Mouse (Mus musculus) spleen, postnatal 14 days (tissue): ENCODE data around the gene Nectin2.
"Not testable (repeated sequence)": the region's sequence is repeated elsewhere in the genome, so short reads cannot be mapped to it uniquely, and the experiment has no call there.

Experiments
- DNase-seq, 2 experiments: peaks; one replicate each; pipeline ENCODE4 v3.0.0; 2021 to 2022; ENCODE audit warnings: low spot score in 2 of 2

Nectin2 gene

DNA sequence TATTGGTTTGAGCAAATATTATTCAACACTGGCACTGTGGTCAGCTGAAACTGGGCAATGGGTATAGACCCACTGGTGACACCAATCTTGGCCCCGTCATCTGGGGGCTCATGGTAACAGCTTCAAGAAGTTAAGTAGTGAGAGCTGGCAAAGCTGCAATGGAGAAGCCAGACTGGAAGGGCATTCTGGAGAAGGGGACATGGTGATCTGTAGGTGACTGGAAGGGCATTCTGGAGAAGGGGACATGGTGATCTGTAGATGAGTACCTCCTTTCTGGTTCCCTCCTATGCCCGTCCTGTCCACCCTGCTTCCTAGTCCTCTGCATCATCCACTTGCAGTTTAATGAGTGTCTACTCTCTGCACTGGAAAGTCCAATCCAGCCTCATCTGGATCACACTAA is 61.7 kb downstream of the Nectin2 start:
- no peak for DNase-seq

- DNase-seq, result no peak
Measured at GRCm38 (mm10) chr7:19688101-19688500, 62.2 kb downstream of the Nectin2 start.

GRCm38 (mm10) chr7:19686927-19687583 is 63.2 kb downstream of the Nectin2 start:
- DNase-seq, result not testable (repeated sequence)

GRCm38 (mm10) chr7:19686521-19686920 is 63.8 kb downstream of the Nectin2 start:
- DNase-seq, result no peak

GRCm38 (mm10) chr7:19685374-19685773 is 64.9 kb downstream of the Nectin2 start:
- DNase-seq, result no peak

GRCm38 (mm10) chr7:19683771-19684201 is 66.5 kb downstream of the Nectin2 start:
- DNase-seq, result no peak

DNA sequence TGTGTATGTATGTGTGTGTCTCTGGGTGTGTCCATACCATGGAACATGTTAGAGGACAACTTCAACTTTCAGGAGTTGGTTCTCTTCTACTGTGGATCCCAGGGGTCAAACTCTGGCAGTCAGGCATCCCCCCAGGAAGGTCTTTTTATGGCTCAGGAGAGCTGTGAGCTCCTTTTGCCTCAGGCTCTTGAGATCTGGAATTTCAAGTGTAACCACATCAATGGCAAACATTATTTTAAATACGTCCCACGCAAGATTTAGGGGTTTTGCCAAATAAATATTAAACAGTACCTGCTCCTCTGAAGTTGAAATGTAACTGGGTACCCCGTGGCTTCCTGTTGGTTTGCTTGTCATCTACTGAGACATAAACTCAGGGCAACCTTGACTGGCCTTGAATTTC is 67.3 kb downstream of the Nectin2 start:
- DNase-seq, result no peak

DNA sequence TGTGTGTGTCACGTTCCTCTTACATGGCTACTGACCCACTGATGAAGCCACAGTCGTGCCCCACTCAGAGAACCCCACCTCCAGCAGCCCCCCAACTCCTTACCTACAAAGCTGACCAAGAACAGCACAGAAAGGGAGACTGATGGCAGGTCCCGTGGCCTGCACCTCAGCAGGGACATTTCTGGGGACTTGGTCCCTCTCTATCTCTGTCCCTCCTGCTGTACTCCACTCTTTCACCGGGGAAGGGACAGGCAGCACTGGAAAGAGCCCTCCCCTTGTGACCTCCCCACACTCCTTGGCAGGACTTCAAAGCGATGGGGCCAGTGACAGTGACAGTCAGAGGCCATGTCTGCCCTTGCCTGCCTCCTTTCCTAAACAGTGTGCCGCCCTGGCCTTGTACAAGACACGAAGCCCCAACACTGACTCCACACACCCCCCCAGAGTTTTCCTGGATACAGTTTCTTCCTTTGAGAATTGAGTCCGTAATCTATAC is 69.0 kb downstream of the Nectin2 start, which contains the start of the genes Gm44805 and Apoc4:
Gm44805 (minus strand) TSS at position 222 of the 493 bp plus-strand sequence.
Apoc4 (minus strand) TSS at position 278 of the 493 bp plus-strand sequence.
- DNase-seq, result no peak

GRCm38 (mm10) chr7:19680702-19681101 is 69.6 kb downstream of the Nectin2 start:
- DNase-seq, result no peak

- no peak for DNase-seq
Measured at GRCm38 (mm10) chr7:19678901-19679300, 71.4 kb downstream of the Nectin2 start.

DNA sequence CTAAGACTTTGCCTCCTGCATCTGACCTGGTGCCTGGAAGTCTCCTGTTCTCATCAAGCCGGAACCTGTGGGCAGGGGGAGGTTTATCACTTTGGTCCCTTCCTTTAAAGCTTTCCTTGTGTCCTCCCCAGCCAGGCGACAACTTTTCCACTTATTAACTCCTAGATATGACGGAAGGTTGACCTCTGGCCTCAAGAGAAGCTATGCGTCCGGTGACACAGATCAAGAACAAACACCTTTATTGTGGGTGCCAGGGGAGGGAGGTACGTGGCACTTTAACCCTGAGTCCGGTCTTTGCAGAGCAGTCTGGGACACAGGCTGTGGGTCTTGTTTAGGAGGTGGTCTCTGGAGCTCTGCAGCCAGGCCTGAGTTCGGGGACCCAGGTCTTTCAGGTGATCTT is 72.4 kb downstream of the Nectin2 start, which contains the start of gene Apoc2:
Apoc2 (minus strand) TSS at position 70 of the 400 bp plus-strand sequence.
- no peak for DNase-seq

GRCm38 (mm10) chr7:19676662-19677061 is 73.6 kb downstream of the Nectin2 start:
- no peak for DNase-seq

GRCm38 (mm10) chr7:19675824-19676223 is 74.5 kb downstream of the Nectin2 start:
- DNase-seq, result no peak

DNA sequence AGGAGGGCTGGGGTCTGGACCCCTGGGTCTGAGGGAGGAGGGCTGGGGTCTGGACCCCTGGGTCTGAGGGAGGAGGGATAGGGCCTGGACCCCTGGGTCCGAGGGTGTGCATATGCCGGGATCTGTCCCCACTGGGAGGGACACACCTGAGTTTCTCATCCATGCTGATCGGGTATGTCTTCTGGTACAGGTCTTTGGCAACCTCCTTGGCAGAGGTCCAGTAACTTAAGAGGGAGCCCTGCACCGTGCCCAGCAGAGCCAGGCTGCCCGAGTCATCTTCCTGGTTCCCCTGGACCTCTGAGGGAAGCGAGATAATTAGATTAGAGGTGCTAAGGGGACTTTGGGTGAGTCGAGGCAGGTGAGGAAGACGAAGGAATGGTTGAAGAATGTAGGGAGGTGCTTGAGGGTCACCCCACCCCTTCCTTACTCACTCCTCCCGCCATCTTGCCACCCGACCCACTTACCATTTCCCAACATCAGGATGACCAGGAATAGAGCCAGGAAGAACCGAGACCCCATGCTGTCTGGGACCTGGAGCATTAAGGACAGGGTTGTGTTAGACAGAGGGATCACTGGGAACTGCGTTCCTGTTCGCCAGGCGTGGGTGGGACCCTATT is 77.1 kb downstream of the Nectin2 start:
- DNase-seq, result no peak

DNA sequence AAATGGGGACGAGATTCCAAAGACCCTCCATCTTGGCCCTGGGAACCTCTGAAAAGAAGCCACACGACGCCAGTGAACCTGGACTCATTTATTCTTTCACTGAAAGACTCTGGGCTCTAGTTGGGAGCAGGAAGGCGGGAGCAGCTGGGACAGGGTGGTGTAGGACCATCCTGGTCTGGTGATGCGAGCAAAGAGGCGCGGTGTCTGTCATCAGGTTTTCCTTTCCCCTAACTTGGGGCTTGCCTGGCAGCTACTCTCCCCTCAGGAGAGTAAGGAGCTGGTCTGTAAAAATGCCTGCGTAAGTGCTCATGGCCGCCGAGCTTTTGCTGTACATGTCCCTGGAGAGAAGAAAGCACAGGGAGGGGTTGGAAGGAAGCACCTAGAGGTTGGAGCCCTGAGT is 78.8 kb downstream of the Nectin2 start:
- no peak for DNase-seq

DNA sequence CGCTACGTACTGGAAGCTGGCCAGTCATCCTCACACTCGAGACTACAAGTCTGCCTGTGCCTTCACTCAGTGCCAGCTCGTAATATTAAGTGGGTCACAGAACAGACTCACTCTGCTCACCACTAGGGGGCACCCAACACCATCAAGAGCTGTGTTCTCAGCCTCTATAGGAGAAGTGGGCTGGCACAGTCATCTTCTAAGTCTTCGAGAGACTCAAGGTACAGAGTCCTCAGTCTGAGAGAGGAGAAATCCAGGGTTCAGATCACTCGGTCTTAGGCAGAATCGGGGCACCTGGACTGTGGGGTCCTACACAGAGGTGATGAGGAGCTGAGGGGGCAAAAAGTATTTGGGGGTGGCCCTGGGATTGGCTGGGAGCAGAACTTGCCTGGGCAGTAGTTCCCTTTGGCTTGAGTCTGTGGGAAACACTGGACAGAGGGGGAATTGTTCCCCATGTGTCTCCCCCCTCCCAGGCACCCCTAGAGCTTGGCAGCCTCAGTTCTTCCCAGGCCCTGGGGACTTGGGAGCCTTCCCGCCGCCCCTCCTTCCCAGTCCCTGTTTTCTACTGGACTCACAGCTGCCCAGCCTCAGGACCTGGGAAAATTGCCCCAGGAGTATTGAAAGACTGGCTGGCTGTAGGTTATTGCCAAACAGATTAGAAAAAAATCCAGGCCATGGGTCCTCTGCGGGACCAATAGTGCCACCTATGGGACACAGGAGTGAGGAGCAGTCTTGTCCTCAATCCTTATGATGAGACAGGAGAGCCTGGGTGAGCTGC is 81.1 kb downstream of the Nectin2 start:
- peak; percentile 72 to 84 for DNase-seq

- no peak for DNase-seq
Measured at GRCm38 (mm10) chr7:19667434-19667833, 82.8 kb downstream of the Nectin2 start.

DNA sequence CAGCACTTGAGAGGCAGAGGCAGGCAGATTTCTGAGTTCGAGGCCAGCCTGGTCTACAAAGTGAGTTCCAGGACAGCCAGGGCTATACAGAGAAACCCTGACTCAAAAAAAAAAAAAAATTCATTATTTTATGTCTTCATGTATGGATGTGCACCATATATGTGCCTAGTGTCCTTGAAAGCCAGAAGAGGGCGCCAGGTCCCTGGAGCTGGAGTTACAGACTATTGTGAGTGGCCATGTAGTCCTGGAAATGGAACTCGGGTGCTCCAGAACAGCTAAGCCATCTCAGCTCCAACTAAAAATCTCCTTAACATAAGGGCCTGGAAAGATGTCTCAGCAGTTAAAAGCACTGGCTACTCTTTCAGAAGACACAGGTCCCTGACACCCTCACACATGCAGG is 83.5 kb downstream of the Nectin2 start:
- no peak for DNase-seq
